Mouse (Mus musculus): ENCODE results near the gene Sun3.

The Sun3 gene

GRCm38 (mm10) chr11:9048703-9049060 lies at the start of gene Sun3:
Sun3 (minus strand) TSS chr11:9048991.
- DNase-seq (ENCODE audit: low spot score), result no peak

GRCm38 (mm10) chr11:9076444-9076843 lies 27.7 kb upstream of the Sun3 start:
- no peak for DNase-seq (ENCODE audit: low spot score)

- DNase-seq (ENCODE audit: low spot score), result no peak
Measured at GRCm38 (mm10) chr11:9060484-9060883, 11.7 kb upstream of the Sun3 start.

- DNase-seq (ENCODE audit: low spot score), result no peak
Measured at GRCm38 (mm10) chr11:9060029-9060428, 11.2 kb upstream of the Sun3 start.

GRCm38 (mm10) chr11:9057711-9058110 lies 8.9 kb upstream of the Sun3 start:
- DNase-seq (ENCODE audit: low spot score), result no peak

- DNase-seq (ENCODE audit: low spot score), result no peak
Measured at GRCm38 (mm10) chr11:9056937-9057336, 8.1 kb upstream of the Sun3 start.

GRCm38 (mm10) chr11:9051895-9052294 lies 3.1 kb upstream of the Sun3 start:
- no peak for DNase-seq (ENCODE audit: low spot score)

GRCm38 (mm10) chr11:9050241-9050640 lies 1.4 kb upstream of the Sun3 start:
- no peak for DNase-seq (ENCODE audit: low spot score)

- DNase-seq (ENCODE audit: low spot score), result peak; percentile 76
Measured at GRCm38 (mm10) chr11:9048011-9048702, 634 bp downstream of the Sun3 start, which contains the start of gene Gm11992. Gm11992 (plus strand) TSS chr11:9048594.

GRCm38 (mm10) chr11:9047044-9047443 lies 1.7 kb downstream of the Sun3 start:
- no peak for DNase-seq (ENCODE audit: low spot score)

- no peak for DNase-seq (ENCODE audit: low spot score)
Measured at GRCm38 (mm10) chr11:9046546-9046945, 2.2 kb downstream of the Sun3 start.

- no peak for DNase-seq (ENCODE audit: low spot score)
Measured at GRCm38 (mm10) chr11:9031530-9031929, 17.3 kb downstream of the Sun3 start.

GRCm38 (mm10) chr11:9025211-9025610 lies 23.6 kb downstream of the Sun3 start:
- DNase-seq (ENCODE audit: low spot score), result peak; percentile 30

GRCm38 (mm10) chr11:9024782-9025181 lies 24.0 kb downstream of the Sun3 start:
- DNase-seq (ENCODE audit: low spot score), result no peak

GRCm38 (mm10) chr11:9020207-9020606 lies 28.6 kb downstream of the Sun3 start:
- DNase-seq (ENCODE audit: low spot score), result no peak

GRCm38 (mm10) chr11:9018491-9019267 lies 30.1 kb downstream of the Sun3 start:
- no peak for DNase-seq (ENCODE audit: low spot score)

GRCm38 (mm10) chr11:9014740-9015139 lies 34.1 kb downstream of the Sun3 start:
- DNase-seq (ENCODE audit: low spot score), result no peak

GRCm38 (mm10) chr11:9011348-9011747 lies 37.4 kb downstream of the Sun3 start:
- DNase-seq (ENCODE audit: low spot score), result no peak

GRCm38 (mm10) chr11:9010853-9011339 lies 37.9 kb downstream of the Sun3 start, which contains the start of gene Hus1:
Hus1 (minus strand) TSS chr11:9011191.
- peak; percentile 82 for DNase-seq (ENCODE audit: low spot score)

- peak; percentile 45 for DNase-seq (ENCODE audit: low spot score)
Measured at GRCm38 (mm10) chr11:9010416-9010815, 38.4 kb downstream of the Sun3 start.

- no peak for DNase-seq (ENCODE audit: low spot score)
Measured at GRCm38 (mm10) chr11:9008761-9009160, 40.0 kb downstream of the Sun3 start.

GRCm38 (mm10) chr11:8988084-8988483 lies 60.7 kb downstream of the Sun3 start:
- no peak for DNase-seq (ENCODE audit: low spot score)

- DNase-seq (ENCODE audit: low spot score), result no peak
Measured at GRCm38 (mm10) chr11:8986058-8986457, 62.7 kb downstream of the Sun3 start.

Measured in adipocyte (in vitro differentiated cells).